ENCODE assay signal across 9 mouse cellular contexts in the genomic region with DNA sequence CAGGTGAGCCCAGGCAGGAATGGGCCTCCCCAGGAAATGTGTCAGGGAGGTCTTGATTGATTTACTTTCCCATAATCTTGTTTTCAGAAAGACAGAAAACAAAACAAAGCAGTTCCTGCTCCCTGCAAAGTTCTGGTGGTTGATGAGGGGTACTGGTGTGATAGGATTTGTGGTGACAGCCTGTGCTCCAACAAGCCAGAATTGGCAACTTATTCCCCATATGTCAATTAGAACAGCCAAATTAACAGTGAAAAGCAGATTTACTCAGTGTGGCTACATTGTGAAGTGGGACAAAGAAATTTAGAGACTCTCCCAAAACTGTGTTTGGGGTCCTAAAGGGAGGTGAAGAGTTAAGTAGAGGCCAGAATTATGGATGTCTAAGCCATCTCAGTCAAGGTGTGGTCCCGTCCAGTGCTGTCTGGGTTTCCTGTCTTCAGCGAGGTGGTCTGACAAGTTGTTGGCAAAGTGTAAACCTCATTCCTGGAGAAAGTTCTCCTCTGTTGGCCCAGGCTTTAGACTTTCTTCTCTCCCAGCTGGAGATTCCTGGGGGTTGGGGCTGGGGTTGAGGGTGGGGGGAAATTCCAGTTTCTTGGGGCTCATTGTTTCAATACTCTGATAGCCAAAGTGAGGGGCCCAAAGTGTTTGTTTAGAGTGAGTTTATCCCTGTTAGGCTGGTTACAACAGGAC. TPM values are rescaled to one million over a fixed set of nuclear protein-coding genes. Genes with fewer than 3 reads are reported as not detected.
DNase-seq lines count a peak whose midpoint lies in the region; ATAC-seq lines count a peak whose summit lies in the region.
"Had no signal": no experiment of that assay in that cellular context is flagged by ENCODE, and none has a peak within 500 bp of the region (broad histone marks: within the 10 kb centered on the region; RNA-seq: fewer than 3 reads in every experiment).

No protein-coding gene starts in this region.

- no peaks in the 10 kb centered on the region for H3K27me3 ChIP-seq in heart, embryonic 10.5 days (ENCODE audit: insufficient read depth, poor library complexity, severe bottlenecking)
- no peaks in the 10 kb centered on the region for H3K27me3 ChIP-seq in forebrain, embryonic 13.5 days
- no peaks in the 10 kb centered on the region for H3K27me3 ChIP-seq in midbrain, embryonic 13.5 days

- H3K36me3 ChIP-seq in heart, embryonic 10.5 days: 0 out of 2 replicates have a peak, but pooled peaks cover 11% of the 10 kb centered on the region
- peaks cover under 1% of the 10 kb centered on the region; the same call in 1 of the 2 replicates for H3K36me3 ChIP-seq in forebrain, embryonic 13.5 days (ENCODE audit: poor library complexity, severe bottlenecking)
- H3K36me3 ChIP-seq in midbrain, embryonic 13.5 days: no peaks in the 10 kb centered on the region

- no peaks in the 10 kb centered on the region for H3K9me3 ChIP-seq in heart, embryonic 10.5 days
- H3K9me3 ChIP-seq in forebrain, embryonic 13.5 days (replicated peaks): no peaks in the 10 kb centered on the region
- no peaks in the 10 kb centered on the region for H3K9me3 ChIP-seq in midbrain, embryonic 13.5 days

- H3K9ac ChIP-seq in forebrain, embryonic 13.5 days: no peak overlapping the region
- H3K9ac ChIP-seq in midbrain, embryonic 13.5 days (replicated peaks): no peak overlapping the region

- DNase-seq in heart, embryonic 10.5 days (ENCODE audit: low spot score): no peak
- DNase-seq in heart, adult 11 months: no peak
- DNase-seq in layer of hippocampus, adult 9-11 months: peak; percentile 26
- no peak for DNase-seq in layer of hippocampus, postnatal 36 days
- DNase-seq in cerebellum, adult 9-10 months: no peak
- DNase-seq in right cerebral cortex, postnatal 25 days: no peak
- DNase-seq: gastrocnemius, adult 2 months had no signal

- peak overlapping the region; percentile 90 for H3K27ac ChIP-seq in heart, embryonic 10.5 days
- H3K27ac ChIP-seq in forebrain, embryonic 13.5 days: peak overlapping the region; percentile 78
- H3K27ac ChIP-seq in midbrain, embryonic 13.5 days: peak overlapping the region; percentile 27
- H3K27ac ChIP-seq: gastrocnemius, adult 2 months had no signal

- 0 out of 2 replicates have a peak overlapping the region, but pooled peaks have one; percentile 5 for H3K4me2 ChIP-seq in forebrain, embryonic 13.5 days
- H3K4me2 ChIP-seq in midbrain, embryonic 13.5 days (replicated peaks): 0 out of 2 replicates have a peak overlapping the region, but pooled peaks have one; percentile 2

- peak overlapping the region; percentile 24; the same call in 1 of the 2 replicates for H3K4me3 ChIP-seq in heart, embryonic 10.5 days
- no peak overlapping the region for H3K4me3 ChIP-seq in forebrain, embryonic 13.5 days
- no peak overlapping the region for H3K4me3 ChIP-seq in midbrain, embryonic 13.5 days (replicated peaks)
- H3K4me3 ChIP-seq: gastrocnemius, adult 2 months had no signal

- H3K4me1 ChIP-seq in heart, embryonic 10.5 days: peaks cover 54% of the 10 kb centered on the region
- H3K4me1 ChIP-seq in forebrain, embryonic 13.5 days: peaks cover 24% of the 10 kb centered on the region
- peaks cover 18% of the 10 kb centered on the region for H3K4me1 ChIP-seq in midbrain, embryonic 13.5 days (replicated peaks)

- WGBS in heart, embryonic 10.5 days: 22% methylated on average over 2 of the region's 2 CpGs
- WGBS in forebrain, embryonic 13.5 days: 17% methylated on average over 2 of the region's 2 CpGs
- 17% methylated on average over 2 of the region's 2 CpGs for WGBS in midbrain, embryonic 13.5 days

- ATAC-seq in forebrain, embryonic 13.5 days: peak; percentile 33
- no peak; the same call in 1 of the 2 replicates for ATAC-seq in midbrain, embryonic 13.5 days

RNA-seq across cellular contexts. Expression of gene Cers4, which starts 18.7 kb away (rescaled TPM):
- 21.7 and 31.2 TPM in 2 replicates for polyA plus RNA-seq in heart, embryonic 10.5 days (2016; fragmentation: Nextera tagmentation; extraction: Ambion mirVana)
- 10 to 100 TPM; 48.0 to 50.3 TPM for total RNA-seq in layer of hippocampus, postnatal 36 days (2021)
- 24.6 and 29.5 TPM in 2 replicates for polyA plus RNA-seq in forebrain, embryonic 13.5 days (2015; fragmentation: Nextera tagmentation; extraction: Ambion mirVana)
- 37.6 and 39.5 TPM in 2 replicates for polyA plus RNA-seq in midbrain, embryonic 13.5 days (2015; fragmentation: Nextera tagmentation; extraction: Ambion mirVana)

Comparison
In these comparisons a context has a peak if more than half of its experiments do, and no peak if none do; other contexts are left out.
1. H3K27ac ChIP-seq: peak in every context shown above with its lines; median percentile 90 in heart, embryonic 10.5 days; 78 in forebrain, embryonic 13.5 days; 27 in midbrain, embryonic 13.5 days.